Mouse (Mus musculus) lung, postnatal 10 days (tissue): ENCODE data around the gene Dr1.
"Not testable (repeated sequence)": the region's sequence is repeated elsewhere in the genome, so short reads cannot be mapped to it uniquely, and the experiment has no call there.

Source experiments
- DNase-seq: peaks from one replicate; pipeline ENCODE4 v3.0.0; 2021

The Dr1 gene

GRCm38 (mm10) chr5:108268127-108269062 lies at the start of gene Dr1:
Dr1 (plus strand) TSS chr5:108268897.
- DNase-seq = peak; percentile 92

- no peak for DNase-seq
Observed at GRCm38 (mm10) chr5:108224077-108224476, 44.6 kb upstream of the Dr1 start.

- DNase-seq = no peak
Observed at GRCm38 (mm10) chr5:108226159-108226558, 42.5 kb upstream of the Dr1 start.

- no peak for DNase-seq
Observed at GRCm38 (mm10) chr5:108246314-108246765, 22.4 kb upstream of the Dr1 start.

- DNase-seq = no peak
Observed at GRCm38 (mm10) chr5:108250033-108250432, 18.7 kb upstream of the Dr1 start.

- no peak for DNase-seq
Observed at GRCm38 (mm10) chr5:108255259-108255658, 13.4 kb upstream of the Dr1 start.

GRCm38 (mm10) chr5:108262722-108263121 lies 6.0 kb upstream of the Dr1 start:
- DNase-seq = peak; percentile 22

GRCm38 (mm10) chr5:108263785-108264184 lies 4.9 kb upstream of the Dr1 start:
- not testable (repeated sequence) for DNase-seq

- DNase-seq = no peak
Observed at GRCm38 (mm10) chr5:108266990-108267389, 1.7 kb upstream of the Dr1 start.

GRCm38 (mm10) chr5:108269063-108269810 lies 540 bp downstream of the Dr1 start:
- no peak for DNase-seq

- DNase-seq = no peak
Observed at GRCm38 (mm10) chr5:108269811-108270151, 1.1 kb downstream of the Dr1 start.

GRCm38 (mm10) chr5:108270415-108270814 lies 1.7 kb downstream of the Dr1 start:
- no peak for DNase-seq

GRCm38 (mm10) chr5:108271345-108271744 lies 2.6 kb downstream of the Dr1 start:
- DNase-seq = not testable (repeated sequence)

GRCm38 (mm10) chr5:108286957-108287356 lies 18.3 kb downstream of the Dr1 start:
- DNase-seq = no peak

GRCm38 (mm10) chr5:108301567-108301966 lies 32.9 kb downstream of the Dr1 start:
- no peak for DNase-seq

GRCm38 (mm10) chr5:108312224-108313064 lies 43.7 kb downstream of the Dr1 start, which contains the start of gene Pigg:
Pigg (plus strand) TSS chr5:108312609.
- peak; percentile 94 for DNase-seq

- DNase-seq = no peak
Observed at GRCm38 (mm10) chr5:108313065-108313860, 44.6 kb downstream of the Dr1 start.
